Mouse (Mus musculus) forebrain, embryonic 16.5 days (tissue): ENCODE results near the gene Kctd21. TPM values are rescaled to one million over a fixed set of nuclear protein-coding genes. Genes with fewer than 3 reads are reported as not detected.

Source experiments
- ATAC-seq: fragments of 200-750 bp; cut with Nextera tagmentation; 2 replicates; pipeline ENCODE4 v1.8.0; 2017; ENCODE audit warnings: mild to moderate bottlenecking, moderate library complexity
- H3K27ac ChIP-seq: fragments of 300-500 bp; sonication (generic); 2 replicates; pipeline ENCODE4 v1.5.1; 2014; ENCODE audit warnings: low read length, control low read depth
- H3K27me3 ChIP-seq: fragments of 300-500 bp; sonication (generic); replicated peaks from 2 replicates; pipeline ENCODE4 v1.6.1; 2014; ENCODE audit warnings: low read length; ENCODE audit not compliant: control insufficient read depth, insufficient read depth
- H3K36me3 ChIP-seq: fragments of 300-500 bp; sonication (generic); 2 replicates; pipeline ENCODE4 v1.6.1; 2014; ENCODE audit not compliant: control insufficient read depth, insufficient read depth
- H3K4me1 ChIP-seq: fragments of 300-500 bp; sonication (generic); replicated peaks from 2 replicates; pipeline ENCODE4 v1.6.1; 2014; ENCODE audit warnings: low read length; ENCODE audit not compliant: control insufficient read depth, insufficient read depth
- H3K4me2 ChIP-seq: fragments of 300-500 bp; sonication (generic); 2 replicates; pipeline ENCODE4 v1.6.1; 2014; ENCODE audit warnings: mild to moderate bottlenecking, low read length, control low read depth
- H3K4me3 ChIP-seq: fragments of 300-500 bp; sonication (generic); replicated peaks from 2 replicates; pipeline ENCODE4 v1.5.1; 2014; ENCODE audit warnings: mild to moderate bottlenecking, low read length, control low read depth
- H3K9ac ChIP-seq: fragments of 300-500 bp; sonication (generic); replicated peaks from 2 replicates; pipeline ENCODE4 v1.6.1; 2014; ENCODE audit warnings: low read depth, low read length, control low read depth
- H3K9me3 ChIP-seq: fragments of 300-500 bp; sonication (generic); 2 replicates; pipeline ENCODE4 v1.6.1; 2016; ENCODE audit warnings: low read length; ENCODE audit not compliant: control insufficient read depth
- WGBS: fragments of 180-500 bp; shearing (Covaris S2); extraction: QIAGEN DNeasy Blood & Tissue Kit; methylation state at CpG from one replicate; pipeline ENCODE4 v1.1.7; 2014; 5-methylcytosine and 5-hydroxymethylcytosine counted together
- polyA plus RNA-seq: library from polyadenylated mRNA; unstranded; fragments of >200 nt; fragmentation: Nextera tagmentation; extraction: Ambion mirVana; gene quantifications from 2 replicates; pipeline ENCODE4 v1.2.1, GENCODE M21; 2015

Gene Kctd21
- polyA plus RNA-seq, 1 experiment from 2014 or later: 7.5 TPM

GRCm38 (mm10) chr7:97360955-97361354 lies 28.8 kb downstream of the Kctd21 start:
- 44% methylated on average over 3 of the region's 3 CpGs for WGBS

GRCm38 (mm10) chr7:97361467-97361866 lies 29.3 kb downstream of the Kctd21 start:
- no peak for ATAC-seq
- no peaks in the 10 kb centered on the region for H3K27me3 ChIP-seq
- no peaks in the 10 kb centered on the region for H3K9me3 ChIP-seq
- no peak overlapping the region for H3K9ac ChIP-seq
- no peak overlapping the region for H3K4me2 ChIP-seq
- 35% methylated on average over 4 of the region's 4 CpGs for WGBS
- H3K27ac ChIP-seq: no peak overlapping the region
- no peak overlapping the region for H3K4me3 ChIP-seq
- no peaks in the 10 kb centered on the region for H3K4me1 ChIP-seq
- H3K36me3 ChIP-seq: no peaks in the 10 kb centered on the region

More at GRCm38 (mm10) chr7:97360955-97361354, 28.8 kb downstream of the Kctd21 start:
- Histone ChIP-seq H3K27me3 (no peaks in the 10 kb centered on the region), H3K4me3 (no peak overlapping the region), H3K9ac (no peak overlapping the region), H3K27ac (no peak overlapping the region), H3K36me3 (no peaks in the 10 kb centered on the region), H3K4me2 (no peak overlapping the region), H3K9me3 (no peaks in the 10 kb centered on the region), H3K4me1 (no peaks in the 10 kb centered on the region)
- ATAC-seq: no peak

- Histone ChIP-seq H3K9ac (no peak overlapping the region), H3K4me1 (peaks cover 3% of the 10 kb centered on the region), H3K27me3 (no peaks in the 10 kb centered on the region), H3K27ac (no peak overlapping the region), H3K9me3 (no peaks in the 10 kb centered on the region), H3K4me2 (no peak overlapping the region), H3K4me3 (no peak overlapping the region), H3K36me3 (no peaks in the 10 kb centered on the region)
- ATAC-seq: no peak
- 70% methylated on average over 1 of the region's 1 CpGs for WGBS
Observed at GRCm38 (mm10) chr7:97365887-97366286, 33.8 kb downstream of the Kctd21 start.

GRCm38 (mm10) chr7:97375101-97375500 lies 43.0 kb downstream of the Kctd21 start:
- H3K27ac ChIP-seq: no peak overlapping the region
- no peaks in the 10 kb centered on the region for H3K9me3 ChIP-seq
- H3K4me1 ChIP-seq: peaks cover 11% of the 10 kb centered on the region
- WGBS: 97% methylated on average over 9 of the region's 9 CpGs
- ATAC-seq: no peak
- peaks cover 3% of the 10 kb centered on the region; the same call in 1 of the 2 replicates for H3K36me3 ChIP-seq
- H3K4me3 ChIP-seq: no peak overlapping the region
- H3K27me3 ChIP-seq: no peaks in the 10 kb centered on the region
- H3K9ac ChIP-seq: no peak overlapping the region
- no peak overlapping the region for H3K4me2 ChIP-seq

GRCm38 (mm10) chr7:97375906-97376305 lies 43.8 kb downstream of the Kctd21 start:
- H3K4me1 ChIP-seq: peaks cover 8% of the 10 kb centered on the region
- H3K4me2 ChIP-seq: no peak overlapping the region
- no peak for ATAC-seq
- no peak overlapping the region for H3K9ac ChIP-seq
- H3K27me3 ChIP-seq: no peaks in the 10 kb centered on the region
- peaks cover 3% of the 10 kb centered on the region; the same call in 1 of the 2 replicates for H3K36me3 ChIP-seq
- H3K27ac ChIP-seq: no peak overlapping the region
- H3K4me3 ChIP-seq: no peak overlapping the region
- 71% methylated on average over 2 of the region's 2 CpGs for WGBS
- H3K9me3 ChIP-seq: no peaks in the 10 kb centered on the region

- no peak for ATAC-seq
- 92% methylated on average over 5 of the region's 5 CpGs for WGBS
- Histone ChIP-seq H3K36me3 (peaks cover 7% of the 10 kb centered on the region), H3K4me1 (no peaks in the 10 kb centered on the region), H3K27me3 (no peaks in the 10 kb centered on the region), H3K9ac (no peak overlapping the region), H3K4me3 (no peak overlapping the region), H3K9me3 (no peaks in the 10 kb centered on the region), H3K4me2 (no peak overlapping the region), H3K27ac (no peak overlapping the region)
Observed at GRCm38 (mm10) chr7:97379304-97379703, 47.2 kb downstream of the Kctd21 start.

GRCm38 (mm10) chr7:97380500-97381123 lies 48.5 kb downstream of the Kctd21 start:
- Histone ChIP-seq H3K27me3 (no peaks in the 10 kb centered on the region), H3K9ac (no peak overlapping the region), H3K4me1 (no peaks in the 10 kb centered on the region), H3K36me3 (peaks cover 7% of the 10 kb centered on the region), H3K27ac (no peak overlapping the region), H3K4me3 (no peak overlapping the region), H3K9me3 (no peaks in the 10 kb centered on the region), H3K4me2 (no peak overlapping the region)
- WGBS: 91% methylated on average over 5 of the region's 5 CpGs
- ATAC-seq: no peak

GRCm38 (mm10) chr7:97382661-97383060 lies 50.5 kb downstream of the Kctd21 start:
- Histone ChIP-seq H3K9me3 (no peaks in the 10 kb centered on the region), H3K4me2 (no peak overlapping the region), H3K9ac (no peak overlapping the region), H3K4me1 (peaks cover 13% of the 10 kb centered on the region), H3K4me3 (no peak overlapping the region), H3K36me3 (peaks cover 11% of the 10 kb centered on the region), H3K27ac (no peak overlapping the region), H3K27me3 (no peaks in the 10 kb centered on the region)
- no peak for ATAC-seq
- WGBS: 94% methylated on average over 8 of the region's 8 CpGs

GRCm38 (mm10) chr7:97383496-97384132 lies 51.5 kb downstream of the Kctd21 start:
- 63% methylated on average over 10 of the region's 10 CpGs for WGBS
- Histone ChIP-seq H3K4me2 (no peak overlapping the region), H3K36me3 (peaks cover 11% of the 10 kb centered on the region), H3K9me3 (no peaks in the 10 kb centered on the region), H3K9ac (no peak overlapping the region), H3K27me3 (no peaks in the 10 kb centered on the region), H3K4me1 (peaks cover 15% of the 10 kb centered on the region), H3K4me3 (no peak overlapping the region), H3K27ac (no peak overlapping the region)
- peak; percentile 32; the same call in 1 of the 2 replicates for ATAC-seq
